Mouse (Mus musculus): ENCODE data around the gene Zfp968.
"Not testable (repeated sequence)": the region's sequence is repeated elsewhere in the genome, so short reads cannot be mapped to it uniquely, and the experiment has no call there.

Gene Zfp968

GRCm38 (mm10) chr2:175372136-175372535, at the start of gene Zfp968:
Gene Zfp968, plus strand, starts transcription at chr2:175372436.
- DNase-seq (ENCODE audit: extremely low read depth, insufficient read length, low spot score): not testable (repeated sequence)

DNA sequence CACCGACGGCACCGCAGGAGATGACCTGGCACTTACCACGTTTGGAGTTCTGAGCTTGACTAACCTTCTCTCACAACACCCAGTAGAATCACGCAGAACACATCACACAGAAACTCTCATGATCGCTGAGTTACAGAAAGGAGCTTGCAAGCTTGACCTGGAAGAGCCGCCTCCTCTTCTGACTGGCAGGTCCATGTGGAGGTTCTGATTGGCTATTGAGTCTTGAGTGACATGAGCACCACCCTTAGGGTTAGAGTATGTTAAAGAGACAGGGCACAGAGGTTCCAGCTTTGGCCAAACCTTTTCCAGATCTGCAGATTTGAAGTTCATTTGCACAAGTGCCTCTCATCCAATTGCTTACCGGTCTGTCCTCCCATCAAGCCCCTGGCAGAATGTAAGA, 34.1 kb upstream of the Zfp968 start, which contains the start of gene Gm4631:
Gm4631 (minus strand) TSS at position 101 of the 400 bp plus-strand sequence.
- not testable (repeated sequence) for DNase-seq (ENCODE audit: extremely low read depth, insufficient read length, low spot score)

All from 3134 (cell line).